Mouse (Mus musculus) small intestine, adult 2 months (tissue): ENCODE data around the gene Csk.

Experiments used
- CTCF ChIP-seq: fragments of 200-500 bp; IDR thresholded peaks from 2 replicates; pipeline ENCODE4 v1.5.1; 2012; ENCODE audit warnings: low read depth, mild to moderate bottlenecking, control low read depth, inconsistent platforms, low read length, moderate library complexity, mixed read lengths; ENCODE audit not compliant: insufficient replicate concordance, insufficient read length; ENCODE audit errors: extremely low read depth
- POLR2A ChIP-seq: fragments of 200-500 bp; IDR thresholded peaks from 2 replicates; pipeline ENCODE4 v1.6.1; 2012; ENCODE audit warnings: low read depth, mild to moderate bottlenecking, control low read depth, inconsistent platforms, low read length, moderate library complexity

DNA sequence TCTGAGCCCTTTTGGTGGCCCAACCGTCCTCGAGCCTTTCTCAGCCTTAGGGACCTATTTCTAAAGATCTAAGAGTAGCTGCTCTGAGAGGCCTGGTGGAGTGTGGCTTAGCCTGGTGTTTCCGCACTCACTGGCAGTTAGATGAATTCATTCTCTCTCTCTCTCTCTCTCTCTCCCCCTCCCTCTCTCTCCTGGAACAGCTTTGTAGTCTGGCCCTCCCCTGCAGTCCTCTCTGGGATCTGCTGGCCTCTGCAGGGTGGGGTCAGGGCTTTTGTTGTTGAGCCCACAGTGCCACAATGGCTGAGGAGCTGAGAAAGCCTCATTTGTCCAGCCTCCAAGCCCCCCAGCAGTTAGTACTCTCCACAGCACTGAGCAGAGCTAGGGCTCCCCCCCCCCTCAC is 576 bp downstream of the Csk start:
- TF ChIP-seq CTCF (no peak), POLR2A (no peak)
